Mouse (Mus musculus) embryonic fibroblast, embryonic 13.5 days (primary cell): ENCODE measurements around the gene Rtn1.

ENCODE experiments used
- CTCF ChIP-seq: IDR thresholded peaks from 2 replicates; pipeline ENCODE4 v1.5.1; 2011; ENCODE audit warnings: mild to moderate bottlenecking, control low read depth, low read length, moderate library complexity, borderline replicate concordance; ENCODE audit not compliant: insufficient read depth
- POLR2A ChIP-seq: IDR thresholded peaks from 2 replicates; pipeline ENCODE4 v1.6.1; 2011; ENCODE audit warnings: low read depth, mild to moderate bottlenecking, control low read depth, low read length, moderate library complexity

GRCm38 (mm10) chr12:72179561-72179960 is 229.3 kb downstream of the Rtn1 start:
- TF ChIP-seq POLR2A (no peak), CTCF (no peak)
